Mouse (Mus musculus): ENCODE measurements around the gene Psmd4.

DNA sequence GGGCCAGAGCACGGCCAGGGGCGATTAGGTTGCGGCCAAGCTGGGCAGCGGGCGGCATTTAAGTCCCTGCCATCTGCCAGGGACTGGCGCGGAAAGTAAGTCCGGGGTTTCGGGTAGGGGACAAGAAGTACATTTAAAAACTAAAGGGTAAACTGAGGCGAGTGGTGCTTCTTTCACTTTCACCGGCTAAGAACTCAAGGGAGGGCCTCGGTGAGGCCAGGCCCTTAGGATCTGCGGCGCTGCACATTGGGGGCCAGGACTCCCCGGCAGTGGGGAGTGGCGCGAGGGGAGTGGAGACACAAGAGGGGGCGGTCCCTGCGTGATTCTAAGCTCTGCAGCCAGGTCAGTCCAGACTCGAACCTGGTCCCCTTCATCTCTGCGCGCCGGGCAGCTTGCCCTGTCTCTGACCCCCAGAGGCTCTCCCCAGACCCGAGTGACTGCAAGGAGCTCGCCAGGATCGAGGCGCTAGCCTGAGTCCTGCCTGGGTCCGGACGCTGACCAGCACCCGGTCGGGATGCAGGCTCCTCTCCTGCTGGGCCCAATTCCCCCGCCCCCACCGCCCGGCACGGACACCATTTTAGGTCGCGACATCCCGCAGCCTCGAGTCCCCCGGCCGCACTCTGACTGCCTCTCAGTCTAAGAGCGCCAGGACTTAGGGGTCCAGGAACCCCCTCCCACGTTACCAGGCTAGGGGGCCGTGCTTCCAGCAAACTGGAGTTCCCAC lies 27.8 kb downstream of the Psmd4 start:
- 0 out of 2 replicates have a peak, but pooled peaks have one; percentile 11 for TF ChIP-seq CTCF (IDR thresholded peaks at IDR 0.05; ENCODE audit: low read depth)
- TF ChIP-seq EP300 (IDR thresholded peaks at IDR 0.05; ENCODE audit: low read depth) = no peak

Measured in liver, embryonic 14.5 days (tissue).